12 mouse cellular contexts compared by ENCODE assay signal in genomic region chr7:3184394-3184793, GRCm38 (mm10). TPM values are rescaled to one million over a fixed set of nuclear protein-coding genes. Genes with fewer than 3 reads are reported as not detected.
DNase-seq lines count a peak whose midpoint lies in the region; ATAC-seq and TF ChIP-seq lines count a peak whose summit lies in the region.
"Had no signal": no experiment of that assay in that cellular context is flagged by ENCODE, and none has a peak within 500 bp of the region (broad histone marks: within the 10 kb centered on the region; RNA-seq: fewer than 3 reads in every experiment).

No protein-coding gene starts in this region.

- ATAC-seq in heart, postnatal 0 days (ENCODE audit: insufficient read depth, low read depth): no peak
- ATAC-seq in lung, postnatal 0 days: no peak
- no peak for ATAC-seq in hindbrain, embryonic 14.5 days (ENCODE audit: low FRiP score)

- H3K4me1 ChIP-seq in heart, postnatal 0 days (ENCODE audit: control insufficient read depth, insufficient read depth): no peaks in the 10 kb centered on the region
- no peaks in the 10 kb centered on the region for H3K4me1 ChIP-seq in lung, postnatal 0 days (ENCODE audit: insufficient read depth, low read depth, low read length)
- H3K4me1 ChIP-seq in hindbrain, embryonic 14.5 days (replicated peaks; ENCODE audit: control insufficient read depth, insufficient read depth, low read length): no peaks in the 10 kb centered on the region
- H3K4me1 ChIP-seq: liver, embryonic 15.5 days had no signal

- no peaks in the 10 kb centered on the region for H3K9me3 ChIP-seq in heart, postnatal 0 days (replicated peaks; ENCODE audit: control insufficient read depth, low read length)
- no peaks in the 10 kb centered on the region for H3K9me3 ChIP-seq in lung, postnatal 0 days (ENCODE audit: low read length)
- H3K9me3 ChIP-seq in hindbrain, embryonic 14.5 days (ENCODE audit: control insufficient read depth, low read length): no peaks in the 10 kb centered on the region
- H3K9me3 ChIP-seq: liver, embryonic 15.5 days had no signal

- no peaks in the 10 kb centered on the region for H3K36me3 ChIP-seq in heart, postnatal 0 days (replicated peaks; ENCODE audit: control insufficient read depth, insufficient read depth, low read length)
- H3K36me3 ChIP-seq in lung, postnatal 0 days (ENCODE audit: insufficient read depth, low read length): no peaks in the 10 kb centered on the region
- H3K36me3 ChIP-seq in splenic B cell, adult 2 months (ENCODE audit: control insufficient read depth, insufficient read depth, low read length, poor library complexity, severe bottlenecking): no peaks in the 10 kb centered on the region
- no peaks in the 10 kb centered on the region for H3K36me3 ChIP-seq in hindbrain, embryonic 14.5 days (replicated peaks; ENCODE audit: control insufficient read depth, insufficient read depth)
- H3K36me3 ChIP-seq: liver, embryonic 15.5 days had no signal

- WGBS in heart, postnatal 0 days: 33% methylated on average over 4 of the region's 4 CpGs
- WGBS in lung, postnatal 0 days: 35% methylated on average over 4 of the region's 4 CpGs
- 44% methylated on average over 4 of the region's 4 CpGs for WGBS in hindbrain, embryonic 14.5 days

- peak; percentile 44 for TF ChIP-seq CTCF in heart, postnatal 0 days (IDR thresholded peaks at IDR 0.05; ENCODE audit: low read depth)
- TF ChIP-seq CTCF in lung, postnatal 0 days (IDR thresholded peaks at IDR 0.05): peak; percentile 59

- no peak for TF ChIP-seq EP300 in heart, postnatal 0 days (IDR thresholded peaks at IDR 0.05; ENCODE audit: low read depth)
- no peak for TF ChIP-seq EP300 in lung, postnatal 0 days (IDR thresholded peaks at IDR 0.05)

- intact Hi-C loops in heart, postnatal 14 days (cut with DNase I): no loop called here

- no peak overlapping the region for H3K4me2 ChIP-seq in heart, postnatal 0 days (ENCODE audit: low read depth, low read length)
- no peak overlapping the region for H3K4me2 ChIP-seq in lung, postnatal 0 days (replicated peaks; ENCODE audit: low read depth, low read length)
- H3K4me2 ChIP-seq in hindbrain, embryonic 14.5 days (replicated peaks): no peak overlapping the region
- H3K4me2 ChIP-seq: liver, embryonic 15.5 days had no signal

- no peak overlapping the region for H3K27ac ChIP-seq in heart, postnatal 0 days (ENCODE audit: low read depth)
- H3K27ac ChIP-seq in lung, postnatal 0 days (ENCODE audit: low read length): no peak overlapping the region
- no peak overlapping the region for H3K27ac ChIP-seq in hindbrain, embryonic 14.5 days
- H3K27ac ChIP-seq: liver, embryonic 15.5 days had no signal

- H3K27me3 ChIP-seq in heart, postnatal 0 days (ENCODE audit: control insufficient read depth, insufficient read depth, low read length): no peaks in the 10 kb centered on the region
- H3K27me3 ChIP-seq in lung, postnatal 0 days (replicated peaks; ENCODE audit: insufficient read depth, low read length): no peaks in the 10 kb centered on the region
- no peaks in the 10 kb centered on the region for H3K27me3 ChIP-seq in splenic B cell, adult 2 months (ENCODE audit: control insufficient read depth, insufficient read depth, low read length, poor library complexity, severe bottlenecking)
- H3K27me3 ChIP-seq in hindbrain, embryonic 14.5 days (ENCODE audit: control insufficient read depth, insufficient read depth, low read length): no peaks in the 10 kb centered on the region
- H3K27me3 ChIP-seq: liver, embryonic 15.5 days had no signal

- DNase-seq in heart, postnatal 0 days (ENCODE audit: low spot score): no peak
- no peak for DNase-seq in heart, postnatal 14 days
- DNase-seq in lung, postnatal 0 days (ENCODE audit: low spot score): no peak
- DNase-seq in lung, postnatal 14 days: no peak
- peak; percentile 13 for DNase-seq in c-Kit-positive CD71-positive TER-119-positive erythroid progenitor cells, embryonic 14.5 days (ENCODE audit: low spot score)
- DNase-seq in splenic B cell, adult 2 months (ENCODE audit: low read depth, low spot score): peak; percentile 8
- DNase-seq in neural tube, embryonic 10.5 days (ENCODE audit: extremely low spot score, low spot score): no peak
- no peak for DNase-seq in hindbrain, embryonic 14.5 days (ENCODE audit: low spot score)

- no peak overlapping the region for H3K9ac ChIP-seq in heart, postnatal 0 days (replicated peaks; ENCODE audit: low read depth, low read length)
- H3K9ac ChIP-seq in lung, postnatal 0 days (replicated peaks; ENCODE audit: low read depth): no peak overlapping the region
- H3K9ac ChIP-seq in hindbrain, embryonic 14.5 days: no peak overlapping the region
- H3K9ac ChIP-seq: liver, embryonic 15.5 days had no signal

- no peak overlapping the region for H3K4me3 ChIP-seq in heart, postnatal 0 days (ENCODE audit: low read depth, low read length)
- H3K4me3 ChIP-seq in lung, postnatal 0 days (ENCODE audit: low read depth, low read length): no peak overlapping the region
- no peak overlapping the region for H3K4me3 ChIP-seq in hindbrain, embryonic 14.5 days (replicated peaks; ENCODE audit: low read length)
- H3K4me3 ChIP-seq: liver, embryonic 15.5 days had no signal

RNA-seq across cellular contexts. Expression of gene AU018091, which starts 15.4 kb away (rescaled TPM):
- not detected in 2 replicates for total RNA-seq in heart, postnatal 0 days (2014; rRNA removed; ENCODE audit: low replicate concordance)
- polyA plus RNA-seq in heart, postnatal 0 days (2015; fragmentation: Nextera tagmentation; extraction: Ambion mirVana): not detected in 2 replicates
- total RNA-seq in heart, postnatal 14 days (2021): not detected
- polyA plus RNA-seq in lung, postnatal 0 days (2015; fragmentation: Nextera tagmentation; extraction: Ambion mirVana): 0.14 and 0.17 TPM in 2 replicates
- polyA plus RNA-seq in hindbrain, embryonic 14.5 days (2014; fragmentation: Nextera tagmentation; extraction: Ambion mirVana): not detected in 2 replicates
- total RNA-seq: gastrocnemius, adult 18-20 months; heart, postnatal 10 days; monocyte, adult 5-6 weeks had no signal
- polyA plus RNA-seq: liver, embryonic 15.5 days had no signal

Comparison
In these comparisons a context has a peak if more than half of its experiments do, and no peak if none do; other contexts are left out.
1. DNase-seq: peak in c-Kit-positive CD71-positive TER-119-positive erythroid progenitor cells, embryonic 14.5 days (single experiment) and splenic B cell, adult 2 months (single experiment); none in heart, postnatal 0 days (single experiment), heart, postnatal 14 days (0 of 2), lung, postnatal 0 days (single experiment), lung, postnatal 14 days (single experiment), neural tube, embryonic 10.5 days (single experiment) and hindbrain, embryonic 14.5 days (single experiment).